Mouse (Mus musculus): ENCODE measurements around the gene Tubgcp3. TPM values are rescaled to one million over a fixed set of nuclear protein-coding genes. Genes with fewer than 3 reads are reported as not detected.
"Not testable (repeated sequence)": the region's sequence is repeated elsewhere in the genome, so short reads cannot be mapped to it uniquely, and the experiment has no call there.

Gene Tubgcp3
- total RNA-seq, 2 experiments from 2014 or later: 31.7 to 40.9 TPM

- intact Hi-C loops (cut with DNase I): no loop called here
- DNase-seq (ENCODE audit: low spot score in 2 of 2): no peak
Observed at GRCm38 (mm10) chr8:12646536-12646935, 25.5 kb downstream of the Tubgcp3 start.

DNA sequence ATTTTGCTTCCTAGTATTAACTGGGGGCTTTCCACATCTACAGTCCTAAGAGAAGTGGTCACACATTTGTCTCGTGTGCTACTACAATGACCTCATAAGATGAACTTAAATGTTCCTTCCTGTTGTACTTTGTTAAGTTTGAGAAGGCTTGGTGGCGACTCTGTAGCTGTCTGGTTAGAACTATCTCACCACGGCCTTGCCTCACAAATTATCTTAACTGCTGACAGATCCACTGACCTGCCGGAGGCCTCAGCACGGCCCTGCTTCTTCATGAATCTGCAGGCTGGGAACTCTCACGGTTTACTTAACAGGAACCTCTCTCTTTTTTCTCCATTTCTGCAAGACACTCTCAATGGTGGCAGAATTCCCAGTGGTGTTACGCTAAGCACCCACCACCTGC, 27.2 kb downstream of the Tubgcp3 start:
- intact Hi-C loops (cut with DNase I): no loop called here
- no peak for DNase-seq (ENCODE audit: low spot score in 2 of 2)

GRCm38 (mm10) chr8:12644341-12644740, 27.7 kb downstream of the Tubgcp3 start:
- intact Hi-C loops (cut with DNase I): no loop called here
- DNase-seq (ENCODE audit: low spot score in 2 of 2): no peak

- DNase-seq (ENCODE audit: low spot score in 2 of 2): no peak
- intact Hi-C loops (cut with DNase I): no loop called here
Observed at GRCm38 (mm10) chr8:12641527-12641926, 30.5 kb downstream of the Tubgcp3 start.

DNA sequence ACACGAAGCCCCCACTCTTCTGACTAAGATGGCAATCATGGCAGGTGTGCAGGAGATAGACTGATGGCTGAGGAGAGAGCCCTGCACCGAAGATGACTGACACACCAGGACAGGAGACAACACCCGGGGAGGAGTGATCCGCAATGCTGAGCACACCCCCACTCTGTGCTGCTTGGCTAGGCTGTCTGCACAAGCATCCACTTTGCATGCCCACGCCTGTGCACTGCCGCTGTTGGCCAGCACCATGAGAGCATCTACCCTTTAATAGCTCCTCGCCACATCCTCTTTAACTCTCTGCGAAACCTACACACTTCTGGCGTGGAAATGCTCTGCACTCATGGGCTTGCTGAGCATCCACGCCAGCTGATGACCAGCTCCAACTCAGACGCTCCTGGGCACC, 33.6 kb downstream of the Tubgcp3 start:
- intact Hi-C loops (cut with DNase I): no loop called here
- peak in 1 of 2 experiments; percentile 34 for DNase-seq (ENCODE audit: low spot score in 2 of 2)

DNA sequence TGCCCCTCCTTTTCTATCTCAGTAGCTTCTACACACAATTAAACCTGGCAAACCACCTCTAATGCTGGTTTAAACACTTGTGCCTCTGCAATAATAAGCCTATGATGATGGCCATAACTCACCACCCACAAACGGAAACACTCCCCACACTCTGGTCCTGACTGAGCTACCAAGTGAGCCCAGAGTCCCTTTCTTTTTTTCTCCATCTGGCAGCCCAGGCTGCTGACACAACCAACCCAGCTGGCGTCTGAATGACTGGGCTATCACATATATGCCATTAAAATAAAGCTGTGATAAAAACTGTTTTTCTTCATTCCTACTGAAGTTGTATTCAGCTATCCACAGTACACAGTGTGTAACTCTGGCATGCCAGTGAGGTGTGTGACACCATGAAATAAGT, 36.7 kb downstream of the Tubgcp3 start:
- intact Hi-C loops (cut with DNase I): no loop called here
- DNase-seq (ENCODE audit: low spot score in 2 of 2): no peak

- peak; percentile 47 to 49 for DNase-seq (ENCODE audit: low spot score in 2 of 2)
- intact Hi-C loops (cut with DNase I): no loop called here
Observed at GRCm38 (mm10) chr8:12629079-12629478, 43.0 kb downstream of the Tubgcp3 start.

- intact Hi-C loops (cut with DNase I): no loop called here
Observed at GRCm38 (mm10) chr8:12625890-12626289, 46.2 kb downstream of the Tubgcp3 start.

GRCm38 (mm10) chr8:12621550-12622222, 50.4 kb downstream of the Tubgcp3 start:
- DNase-seq (ENCODE audit: low spot score in 2 of 2): peak; percentile 72 to 78
- intact Hi-C loops (cut with DNase I): no loop called here

More at GRCm38 (mm10) chr8:12625890-12626289, 46.2 kb downstream of the Tubgcp3 start:
- DNase-seq (ENCODE audit: low spot score in 2 of 2): no peak

- intact Hi-C loops (cut with DNase I): loop anchor here (5.0 kb wide), 1 partner anchor 50 kb away; no protein-coding TSS in a partner anchor
- DNase-seq (ENCODE audit: low spot score in 2 of 2): not testable (repeated sequence)
Observed at GRCm38 (mm10) chr8:12617369-12617768, 54.7 kb downstream of the Tubgcp3 start.

- DNase-seq (ENCODE audit: low spot score in 2 of 2): no peak
- intact Hi-C loops (cut with DNase I): no loop called here
Observed at GRCm38 (mm10) chr8:12613201-12613600, 58.8 kb downstream of the Tubgcp3 start.

GRCm38 (mm10) chr8:12609752-12610449, 62.1 kb downstream of the Tubgcp3 start:
- no peak for DNase-seq (ENCODE audit: low spot score in 2 of 2)
- intact Hi-C loops (cut with DNase I): no loop called here

DNA sequence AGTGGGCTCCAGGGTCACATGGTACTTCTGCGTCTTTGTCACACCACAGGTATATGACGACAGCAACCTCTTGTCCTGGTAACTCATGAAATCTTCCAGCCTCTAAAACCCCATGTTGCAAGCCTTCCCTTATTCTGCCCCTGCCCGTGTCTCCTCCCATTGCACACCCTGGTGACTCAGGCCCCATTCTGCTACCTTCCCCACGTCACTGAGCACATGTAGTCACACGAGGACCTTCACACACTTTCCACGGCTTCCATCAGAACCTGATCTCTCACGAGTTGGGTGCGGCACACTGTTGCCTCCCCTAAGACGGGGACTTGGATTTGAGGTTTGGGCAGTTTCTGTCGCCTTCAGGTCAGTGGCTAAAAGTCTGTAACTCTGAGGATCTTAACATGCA, 63.2 kb downstream of the Tubgcp3 start:
- DNase-seq (ENCODE audit: low spot score in 2 of 2): no peak
- intact Hi-C loops (cut with DNase I): no loop called here

- peak; percentile 74 to 76 for DNase-seq (ENCODE audit: low spot score in 2 of 2)
- intact Hi-C loops (cut with DNase I): loop anchor here (2.0 kb wide), 1 partner anchor 650 kb away; no protein-coding TSS in a partner anchor
Observed at GRCm38 (mm10) chr8:12607223-12607622, 64.8 kb downstream of the Tubgcp3 start.

- intact Hi-C loops (cut with DNase I): loop anchor here (5.0 kb wide), 1 partner anchor 916 kb away; no protein-coding TSS in a partner anchor
- no peak for DNase-seq (ENCODE audit: low spot score in 2 of 2)
Observed at GRCm38 (mm10) chr8:12583785-12584184, 88.3 kb downstream of the Tubgcp3 start.

GRCm38 (mm10) chr8:12579339-12579999, 92.6 kb downstream of the Tubgcp3 start:
- DNase-seq (ENCODE audit: low spot score in 2 of 2); intact Hi-C loops (cut with DNase I): not testable (repeated sequence)

- no peak for DNase-seq (ENCODE audit: low spot score in 2 of 2)
- intact Hi-C loops (cut with DNase I): no loop called here
Observed at GRCm38 (mm10) chr8:12576739-12577138, 95.3 kb downstream of the Tubgcp3 start.

DNA sequence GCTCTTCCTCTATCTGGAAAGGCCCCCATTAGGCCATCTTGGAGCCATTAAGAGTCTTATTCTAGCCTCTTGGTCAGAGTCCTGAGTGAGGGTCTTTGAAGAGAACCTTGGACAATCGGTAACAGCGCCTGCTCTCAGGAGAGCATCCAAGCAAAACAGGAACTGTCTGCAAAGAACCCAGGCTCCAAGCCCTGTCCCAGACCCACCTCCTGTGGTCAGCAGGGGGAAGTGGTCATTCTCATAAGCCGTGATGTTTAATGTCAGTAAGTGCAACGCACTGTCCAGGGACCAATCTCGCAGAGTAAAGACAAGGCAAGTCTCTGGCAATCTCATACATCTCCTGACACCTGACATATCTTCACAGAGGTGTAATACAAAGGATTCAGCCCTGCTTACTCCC, 96.0 kb downstream of the Tubgcp3 start:
- DNase-seq (ENCODE audit: low spot score in 2 of 2): no peak
- intact Hi-C loops (cut with DNase I): no loop called here

GRCm38 (mm10) chr8:12572814-12573534, 99.1 kb downstream of the Tubgcp3 start, which contains the start of gene Spaca7:
Gene Spaca7 (plus strand): TSS chr8:12573029.
- no peak for DNase-seq (ENCODE audit: low spot score in 2 of 2)
- intact Hi-C loops (cut with DNase I): no loop called here

GRCm38 (mm10) chr8:12566509-12566908, 105.5 kb downstream of the Tubgcp3 start:
- intact Hi-C loops (cut with DNase I): no loop called here
- no peak for DNase-seq (ENCODE audit: low spot score in 2 of 2)
